Mouse (Mus musculus) CH12F3 (cell line): Measurements from ENCODE around the gene Ift43.

ENCODE experiments used
- in situ Hi-C: fragments of 300-500 bp; cut with MboI; formaldehyde crosslinking; loops from 2 replicates; pipeline ENCODE4 v1.14.3; 2020; ENCODE audit warnings: low sequenced_read_pairs

Ift43 gene

DNA sequence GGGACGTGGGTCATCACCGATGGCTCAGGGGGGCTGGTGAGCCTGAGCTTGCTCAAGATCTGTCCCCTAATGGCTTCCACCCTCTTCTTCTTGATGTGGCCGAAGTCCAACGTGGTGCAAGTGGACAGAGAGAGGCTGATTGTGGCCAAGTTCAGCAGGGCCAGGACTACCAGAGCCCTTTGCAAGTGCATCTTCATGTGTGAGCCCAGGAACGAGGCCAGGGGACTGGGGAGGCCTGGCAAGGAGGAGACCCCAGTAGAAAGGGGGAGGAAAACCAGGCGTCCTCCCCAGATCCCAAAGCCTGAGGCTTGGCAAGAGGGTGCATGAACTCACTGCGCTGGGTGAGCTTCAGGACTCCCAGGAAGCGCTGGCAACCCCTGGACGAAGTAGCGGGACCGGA lies 4.6 kb upstream of the Ift43 start:
- in situ Hi-C loops, result loop anchor here (10.0 kb wide), 1 partner anchor 203 kb away; no protein-coding TSS in a partner anchor

DNA sequence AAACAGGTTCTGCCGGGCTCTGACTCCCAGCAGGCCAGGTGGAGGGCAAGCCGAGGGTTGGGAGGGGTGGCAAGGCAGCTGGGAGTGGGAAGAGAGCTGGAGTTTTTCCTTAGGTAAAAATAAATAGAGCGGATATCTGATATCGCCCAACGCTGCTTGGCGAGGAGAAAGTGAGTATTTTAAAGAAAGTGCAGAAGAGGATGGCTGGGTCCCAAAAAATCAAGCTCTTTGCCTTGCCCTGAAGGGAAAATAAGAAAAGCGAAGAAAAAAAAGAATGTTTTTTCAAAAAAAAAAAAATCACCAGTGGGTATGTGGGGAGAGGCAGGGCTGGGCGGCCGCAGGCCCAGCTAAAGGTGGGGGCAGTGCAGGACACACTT lies 4.2 kb upstream of the Ift43 start:
- in situ Hi-C loops, result loop anchor here (10.0 kb wide), 1 partner anchor 203 kb away; no protein-coding TSS in a partner anchor

DNA sequence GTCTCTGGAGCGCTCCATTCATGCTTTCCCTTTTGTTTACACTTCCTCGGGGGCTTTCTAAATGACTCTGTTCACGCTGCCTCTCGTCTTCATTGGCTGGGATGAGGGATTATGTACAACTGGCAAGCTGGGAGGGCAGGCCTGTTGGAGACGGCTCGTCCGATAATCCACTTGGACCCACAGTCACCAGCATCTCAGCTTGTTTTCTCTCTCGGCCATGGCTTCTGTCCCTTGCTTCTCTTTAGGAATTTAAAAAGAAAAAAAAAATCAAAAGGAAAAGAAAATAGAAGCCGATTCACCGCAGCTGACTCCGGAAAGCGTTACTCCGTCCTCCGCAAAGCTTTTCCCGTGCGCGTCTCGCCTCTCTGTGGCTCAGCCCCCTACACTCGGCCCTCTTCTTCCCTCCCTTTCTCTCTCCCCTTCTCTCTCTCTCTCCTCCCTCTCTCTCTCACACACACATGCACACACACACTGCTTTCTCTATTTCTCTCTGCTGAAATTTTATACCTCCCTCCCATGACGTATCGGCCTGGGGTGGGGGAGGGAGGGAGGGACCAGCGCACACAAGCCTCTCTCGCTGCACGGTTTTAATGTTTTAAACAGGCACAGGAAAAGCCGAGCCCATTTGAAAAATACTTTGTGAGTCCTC lies 3.7 kb upstream of the Ift43 start, which contains the start of gene Tgfb3:
Tgfb3 (minus strand) TSS at position 489 of the 649 bp plus-strand sequence.
- in situ Hi-C loops, result loop anchor here (10.0 kb wide), 1 partner anchor 204 kb away; no protein-coding TSS in a partner anchor

DNA sequence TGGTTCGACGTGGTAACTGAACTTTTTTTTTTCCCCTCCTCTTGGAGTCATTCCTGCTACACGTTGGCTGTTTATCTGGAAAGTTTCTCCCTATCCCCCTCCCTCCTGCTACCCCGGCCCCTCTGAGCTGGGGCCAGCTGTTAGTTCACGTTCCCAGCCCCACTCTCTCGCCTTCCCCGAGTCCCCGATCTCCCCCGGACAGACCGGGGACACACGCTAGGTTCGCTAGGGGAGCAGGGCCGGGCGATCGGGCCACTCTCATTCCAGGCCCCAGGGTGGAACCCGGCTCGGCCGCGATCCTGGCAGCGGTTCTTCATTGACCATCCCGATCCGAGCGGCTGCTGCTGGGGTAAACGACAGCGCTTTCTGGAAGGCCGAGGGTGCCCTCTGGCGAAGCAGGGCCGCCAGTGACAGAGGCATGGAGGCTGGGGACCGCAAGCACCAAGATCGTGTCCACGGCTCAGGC lies 3.1 kb upstream of the Ift43 start:
- in situ Hi-C loops, result loop anchor here (10.0 kb wide), 1 partner anchor 204 kb away; no protein-coding TSS in a partner anchor

DNA sequence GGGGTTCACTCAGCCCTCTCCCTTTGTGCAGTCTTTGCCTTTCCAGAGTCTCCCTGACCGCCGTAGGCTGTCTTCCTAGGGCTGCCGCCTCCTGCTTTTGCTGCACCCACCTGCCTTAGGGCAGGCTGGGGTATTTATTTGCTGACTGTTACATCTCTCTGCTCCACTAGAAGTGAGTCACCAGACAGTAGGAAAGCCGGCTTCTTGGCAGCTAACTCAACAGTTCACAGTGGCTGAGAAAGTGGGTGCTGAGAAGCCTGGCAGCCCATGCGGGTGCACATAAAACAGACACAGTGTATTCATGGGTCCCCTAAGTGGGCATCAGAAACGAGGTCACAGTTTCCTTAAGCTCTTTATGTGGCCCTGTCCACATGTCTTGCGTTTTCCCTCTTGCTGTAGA lies 3.5 kb downstream of the Ift43 start:
- in situ Hi-C loops, result loop anchor here (10.0 kb wide), 1 partner anchor 241 kb away; no protein-coding TSS in a partner anchor

DNA sequence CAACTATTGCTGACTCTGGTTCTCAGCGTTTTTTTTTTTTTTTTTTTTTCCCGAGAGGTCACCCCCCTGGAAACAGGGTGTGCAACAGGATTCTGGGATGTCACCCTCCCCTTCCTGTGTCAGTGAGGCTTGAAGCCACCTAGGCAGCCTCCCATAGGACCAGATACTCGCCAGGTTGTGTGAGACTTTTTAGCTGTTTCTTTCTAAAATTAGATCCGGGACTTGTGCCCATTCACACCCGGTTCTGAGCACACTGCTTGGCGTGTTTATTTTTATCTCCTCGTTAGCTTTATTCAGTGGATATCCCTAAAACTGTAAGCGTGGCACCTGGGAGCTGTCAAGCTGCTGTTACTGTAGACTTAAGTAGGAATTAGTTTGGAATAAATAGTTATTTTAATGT lies 4.2 kb downstream of the Ift43 start:
- in situ Hi-C loops, result loop anchor here (10.0 kb wide), 1 partner anchor 242 kb away; no protein-coding TSS in a partner anchor

DNA sequence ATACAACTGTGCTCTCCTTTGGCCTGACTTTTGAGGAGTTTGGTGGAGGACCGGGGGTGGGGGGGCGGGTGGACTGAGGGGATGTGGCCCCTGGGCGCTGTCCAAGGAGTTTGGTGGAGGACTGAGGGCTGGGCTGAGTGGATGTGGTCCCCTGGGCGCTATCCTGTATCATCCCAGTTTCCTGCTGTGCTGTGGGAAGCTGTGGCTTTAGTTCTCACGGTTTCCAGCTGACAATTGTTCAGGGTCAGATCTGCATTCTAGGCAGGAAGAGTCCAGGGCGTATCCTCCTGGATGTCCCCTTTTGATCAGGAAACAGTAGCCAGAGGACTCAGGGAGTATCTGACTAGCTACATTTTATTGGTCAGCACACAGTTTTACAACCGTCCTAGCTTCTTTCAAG lies 5.7 kb downstream of the Ift43 start:
- in situ Hi-C loops, result loop anchor here (10.0 kb wide), 1 partner anchor 243 kb away; no protein-coding TSS in a partner anchor

DNA sequence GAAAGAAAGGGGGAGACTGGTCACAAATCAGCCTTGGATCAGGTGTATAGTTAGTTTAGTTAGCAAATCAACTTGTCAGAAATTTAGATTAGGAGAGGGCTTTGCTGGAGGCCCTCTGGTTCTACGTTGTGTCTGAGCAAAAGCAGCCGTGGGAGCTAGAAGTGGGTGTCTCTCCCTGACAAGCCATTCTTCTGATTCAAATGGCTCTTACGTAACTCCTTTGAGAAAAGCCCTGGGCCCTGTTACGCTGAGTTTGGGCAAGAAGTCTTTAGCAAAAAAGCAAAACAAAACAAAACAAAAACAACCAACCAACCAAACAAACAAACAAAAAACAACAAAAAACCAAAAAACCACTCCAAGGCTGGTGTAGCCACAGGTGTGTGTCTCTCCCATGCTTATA lies 8.4 kb downstream of the Ift43 start:
- in situ Hi-C loops, result no loop called here

DNA sequence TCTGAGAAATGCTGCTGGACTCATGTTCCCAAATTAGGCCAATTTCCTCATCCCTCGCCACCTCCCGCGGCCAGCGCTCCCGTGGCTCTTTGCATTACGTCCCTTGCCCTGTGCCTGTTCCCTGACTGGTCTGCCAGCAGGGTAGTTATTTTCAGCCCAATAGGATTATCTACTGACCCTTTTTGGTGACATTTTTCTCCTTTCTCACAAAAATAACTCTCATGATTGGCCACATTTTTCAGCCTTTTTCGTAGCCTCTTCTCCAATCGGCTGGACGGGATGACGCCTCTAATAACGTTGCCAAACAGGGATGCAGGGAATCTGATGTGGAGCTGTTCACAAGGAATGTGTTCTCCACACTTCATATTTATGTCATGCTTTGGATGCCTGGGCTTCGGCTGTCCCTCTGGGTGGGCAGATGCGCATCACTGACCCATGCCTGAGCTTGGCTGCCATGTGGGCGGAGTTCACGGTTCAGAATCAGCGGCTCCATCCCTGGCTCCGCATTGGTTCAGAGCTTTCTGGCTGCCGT lies 9.3 kb downstream of the Ift43 start:
- in situ Hi-C loops, result no loop called here

DNA sequence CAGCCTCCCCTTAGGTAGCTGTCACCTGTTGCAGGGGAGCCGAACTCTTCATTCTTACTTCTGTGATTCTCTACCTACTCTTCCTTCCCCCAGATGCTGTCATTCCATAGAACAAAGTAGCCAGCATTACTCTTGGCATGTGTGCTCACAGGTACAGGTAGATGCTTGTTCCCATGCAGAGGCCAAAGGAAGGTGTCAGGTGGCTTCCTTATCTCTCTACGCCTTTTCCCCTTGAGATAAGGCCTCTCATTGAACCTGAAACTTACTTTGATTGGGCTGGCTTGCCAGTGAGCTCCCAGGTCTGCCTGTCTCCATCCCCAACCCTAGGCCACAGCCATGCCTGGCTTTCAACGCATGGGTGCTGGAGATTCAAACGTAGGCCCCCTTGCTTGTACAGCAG lies 11.7 kb downstream of the Ift43 start:
- in situ Hi-C loops, result no loop called here

DNA sequence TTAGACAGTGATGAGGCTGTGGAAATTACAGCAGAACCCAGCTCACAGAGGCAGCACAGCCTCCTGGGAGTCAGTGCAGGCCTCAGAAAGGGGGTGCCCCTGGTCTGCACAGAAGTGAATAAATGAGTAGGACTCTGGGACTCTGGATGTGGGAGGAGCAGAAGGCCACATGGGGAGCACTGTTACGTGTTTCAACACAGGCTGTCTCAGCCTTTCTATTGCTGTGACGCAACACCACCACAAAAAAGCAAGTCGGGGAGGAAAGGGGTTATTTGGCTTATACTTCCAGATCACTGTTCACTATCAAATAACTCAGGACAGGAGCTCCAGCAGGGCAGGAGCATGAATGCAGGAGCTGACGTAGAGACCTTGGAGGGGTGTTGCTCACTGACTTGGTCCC lies 13.5 kb downstream of the Ift43 start:
- in situ Hi-C loops, result no loop called here

DNA sequence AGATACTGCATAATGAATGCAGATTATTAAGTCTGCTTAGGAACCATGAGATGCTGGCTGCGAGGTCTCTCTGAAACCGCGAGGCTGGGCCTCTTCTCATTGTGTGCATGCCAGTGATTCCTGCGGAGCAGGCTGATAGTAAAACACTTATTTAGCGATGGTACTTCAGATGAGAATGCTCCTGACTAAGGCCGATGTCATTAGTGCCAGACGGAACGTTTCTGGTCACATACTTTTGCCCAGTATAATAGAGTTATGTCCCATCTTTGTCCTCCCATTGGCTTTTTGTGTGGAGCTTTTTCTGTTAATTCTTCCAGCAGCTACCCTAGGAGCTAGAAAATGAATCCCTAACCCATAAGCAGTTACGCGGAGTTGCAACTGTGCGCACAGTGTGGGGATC lies 15.4 kb downstream of the Ift43 start:
- in situ Hi-C loops, result no loop called here

DNA sequence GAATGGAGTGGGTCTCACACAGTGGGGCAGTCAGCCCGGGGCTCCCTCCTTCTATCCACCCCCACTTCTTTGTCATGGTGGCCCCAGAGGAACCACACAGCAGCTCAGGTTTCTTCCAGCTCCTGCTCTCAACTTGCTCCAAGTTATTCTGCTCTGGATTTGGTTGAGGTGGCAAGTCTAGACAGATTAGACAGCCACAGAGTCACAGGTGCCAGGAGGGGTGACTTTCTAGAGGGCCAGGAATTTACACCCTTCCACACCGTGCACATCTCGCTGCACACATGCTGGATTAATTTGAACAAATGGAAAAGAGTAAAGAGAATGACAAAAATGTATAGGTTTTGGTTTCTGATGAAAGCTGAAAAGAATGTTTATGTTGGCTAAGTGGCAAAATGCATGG lies 18.4 kb downstream of the Ift43 start:
- in situ Hi-C loops, result no loop called here

DNA sequence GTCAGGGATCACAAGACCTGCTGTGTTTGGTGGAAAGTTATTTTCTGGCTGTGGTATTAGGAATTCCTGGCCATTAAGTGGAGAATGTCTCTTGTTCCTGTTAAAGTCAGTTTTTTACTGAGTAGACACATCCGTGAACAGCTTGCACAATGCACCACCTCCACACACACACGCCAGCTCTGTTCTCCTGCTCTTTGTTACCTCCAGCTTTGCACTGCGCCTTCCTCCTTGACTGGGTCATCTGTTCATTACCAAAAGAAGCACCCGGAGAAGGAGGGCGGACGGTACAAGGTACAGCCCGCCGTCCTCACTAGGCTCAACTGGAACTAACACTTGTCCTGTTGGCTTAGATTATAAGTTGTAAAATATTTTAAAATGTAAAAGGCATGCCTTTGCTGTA lies 20.3 kb downstream of the Ift43 start:
- in situ Hi-C loops, result no loop called here

DNA sequence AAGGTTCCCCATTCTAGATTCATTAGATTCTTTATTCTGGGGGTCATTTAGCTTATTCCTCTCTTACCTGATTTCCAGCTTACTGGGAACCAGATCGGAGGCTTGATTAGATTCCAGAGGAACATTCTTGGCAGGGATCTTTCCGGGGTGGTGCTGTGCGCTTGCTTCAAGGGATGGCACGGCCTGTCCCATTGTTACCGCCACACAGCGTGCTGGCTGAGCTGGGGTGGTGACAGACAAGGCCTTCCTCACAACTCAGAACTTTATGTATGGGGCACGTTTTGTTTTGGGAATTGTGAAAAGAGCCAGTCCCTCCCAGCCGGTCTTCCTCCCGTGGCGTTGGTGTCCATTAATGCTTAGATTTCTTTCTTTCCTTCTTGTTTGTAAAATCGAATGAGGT lies 21.1 kb downstream of the Ift43 start:
- in situ Hi-C loops, result no loop called here

DNA sequence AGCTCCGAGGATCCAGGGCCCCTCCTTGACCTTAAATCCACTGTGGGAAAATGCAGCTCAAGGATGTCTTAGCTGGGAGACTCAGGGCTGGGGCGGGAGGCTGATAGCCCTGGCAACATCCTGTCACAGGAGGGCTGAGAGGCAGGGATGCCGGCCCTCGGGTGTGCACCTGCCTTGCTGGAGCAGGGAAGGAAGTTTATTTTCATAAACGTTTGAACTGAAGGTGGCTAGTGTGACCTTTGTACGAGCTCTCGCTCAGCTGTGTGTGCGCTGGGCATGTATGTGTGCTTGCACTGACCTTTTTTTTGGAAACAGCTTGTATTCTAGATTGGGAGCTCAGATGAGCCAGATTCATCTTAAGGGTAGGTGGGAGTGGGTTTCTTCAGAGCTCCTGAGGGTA lies 21.5 kb downstream of the Ift43 start:
- in situ Hi-C loops, result no loop called here

DNA sequence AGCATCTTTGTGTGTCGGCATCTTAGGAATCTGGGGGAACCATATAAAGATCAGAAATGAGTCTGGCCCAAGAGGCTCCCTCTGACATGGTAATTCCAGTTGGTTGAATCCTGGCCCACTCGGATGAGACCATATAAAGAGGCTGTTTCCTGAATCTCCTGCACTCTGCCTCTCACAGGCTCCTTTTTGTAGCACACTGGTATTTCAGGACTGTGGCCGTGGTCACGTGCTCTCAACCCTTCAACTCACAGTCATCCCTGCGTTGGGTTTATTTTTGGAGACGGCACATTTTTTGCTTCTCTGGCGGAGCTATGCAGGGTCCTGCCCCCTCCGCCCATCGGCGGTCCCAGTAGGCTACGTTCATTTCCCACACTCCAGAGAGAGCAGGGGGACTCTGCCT lies 22.0 kb downstream of the Ift43 start:
- in situ Hi-C loops, result no loop called here

DNA sequence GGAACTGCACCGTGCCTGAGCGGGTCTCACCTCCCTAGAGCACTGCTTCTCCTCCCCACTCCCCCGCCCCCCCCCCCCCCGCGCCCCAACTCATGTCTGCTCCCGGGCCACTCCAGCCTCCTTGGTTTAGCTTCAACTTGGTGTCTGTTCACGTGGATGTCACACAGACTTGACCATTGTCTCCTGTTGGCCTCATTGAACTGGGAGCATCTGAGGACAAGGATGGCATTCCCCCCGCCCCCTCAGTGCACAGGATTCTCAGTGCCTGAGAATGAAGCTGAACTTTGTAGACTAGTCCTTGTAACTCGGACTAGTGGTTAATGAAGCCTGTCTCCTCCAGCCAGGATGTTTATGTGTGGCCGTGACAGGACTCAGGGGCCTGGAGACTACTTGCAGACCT lies 23.2 kb downstream of the Ift43 start:
- in situ Hi-C loops, result no loop called here

DNA sequence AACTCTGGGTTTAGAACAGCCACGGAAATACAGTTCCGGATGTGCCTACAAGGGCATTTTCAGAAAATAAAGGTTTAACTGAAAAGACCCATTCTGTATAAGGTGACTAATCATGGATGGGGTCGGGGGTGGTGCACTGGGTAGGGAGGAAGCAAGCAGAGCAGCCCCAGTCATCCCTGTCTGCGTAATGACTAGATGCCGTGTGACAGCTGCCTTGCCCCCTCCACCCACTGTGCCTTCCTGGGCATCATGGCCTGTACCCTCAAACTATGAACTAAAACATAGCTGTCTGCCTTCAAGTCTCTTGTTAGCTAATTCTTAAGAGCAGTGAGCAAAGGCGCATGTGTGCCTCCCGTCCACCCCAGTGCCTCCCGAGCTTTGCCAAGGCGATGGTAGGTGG lies 23.7 kb downstream of the Ift43 start:
- in situ Hi-C loops, result no loop called here

DNA sequence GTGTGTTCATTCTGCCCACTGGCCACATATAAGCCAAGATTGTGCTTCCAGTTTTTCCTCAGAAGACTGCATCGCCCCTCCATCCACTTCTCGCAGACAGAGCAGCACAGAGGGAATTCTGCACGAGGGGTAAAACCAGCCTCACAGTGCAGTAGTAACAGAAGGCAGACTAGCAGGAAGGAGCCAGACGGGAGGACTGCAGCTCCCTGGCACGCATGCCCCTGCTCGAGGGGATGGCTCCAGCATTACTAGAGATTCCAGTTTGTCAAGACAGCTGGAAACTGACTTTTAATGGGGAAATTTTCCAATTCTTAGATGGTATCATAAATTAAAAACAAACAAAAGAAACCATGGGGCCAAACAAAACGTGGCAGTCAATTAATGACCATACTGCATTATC lies 25.3 kb downstream of the Ift43 start:
- in situ Hi-C loops, result no loop called here

DNA sequence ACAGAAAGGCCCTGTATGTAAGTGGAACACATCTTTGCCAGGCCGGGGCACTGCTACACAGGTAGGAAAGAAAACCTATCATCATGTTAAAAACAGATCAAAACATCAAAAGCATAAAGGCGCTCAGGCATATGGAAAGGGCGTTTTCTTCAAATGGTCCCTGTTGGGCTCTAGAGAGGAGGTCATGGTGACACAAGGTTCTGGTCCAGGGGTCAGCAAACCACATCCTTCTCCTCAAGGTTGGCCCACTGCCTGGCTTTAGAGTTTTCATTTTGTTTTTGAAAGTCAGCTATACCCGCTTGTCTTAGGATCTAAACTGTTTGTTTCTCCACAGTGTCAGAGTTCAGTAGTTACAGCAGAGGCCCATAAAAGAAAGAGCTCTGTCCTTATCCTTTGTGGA lies 27.2 kb downstream of the Ift43 start:
- in situ Hi-C loops, result no loop called here

DNA sequence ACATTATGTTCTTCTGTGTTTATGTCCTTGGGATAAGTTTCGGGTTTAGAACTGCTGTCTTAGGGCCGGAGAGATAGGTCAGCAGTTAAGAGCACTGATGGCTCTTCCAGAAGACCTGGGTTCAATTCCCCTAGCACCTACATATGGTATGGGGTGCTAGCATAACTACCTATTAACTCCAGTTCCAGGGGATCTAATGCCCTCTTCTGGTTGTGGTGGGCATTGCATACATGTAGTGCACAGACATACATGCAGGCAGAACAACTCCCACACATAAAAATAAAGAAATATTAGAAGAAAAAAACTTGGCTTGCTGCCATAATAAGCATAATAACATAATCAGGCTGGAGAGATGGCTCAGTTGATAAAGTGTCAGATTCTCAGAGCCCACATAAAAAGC lies 28.3 kb downstream of the Ift43 start:
- in situ Hi-C loops, result no loop called here
